Mouse (Mus musculus) lung, postnatal 0 days (tissue): ENCODE measurements around the gene Akap2. TPM values are rescaled to one million over a fixed set of nuclear protein-coding genes. Genes with fewer than 3 reads are reported as not detected.
A peak's percentile ranks its signal among the peaks of the same experiment; 100 is the strongest.

Experiments
- ATAC-seq: fragments of 200-750 bp; cut with Nextera tagmentation; 2 replicates; pipeline ENCODE4 v1.8.0; 2017; ENCODE audit warnings: moderate library complexity
- DNase-seq: peaks from one replicate; pipeline ENCODE4 v3.0.0-alpha.2; 2016; ENCODE audit warnings: low spot score
- H3K27ac ChIP-seq: fragments of 300-500 bp; sonication (generic); 2 replicates; pipeline ENCODE4 v1.5.1; 2014; ENCODE audit warnings: antibody characterized with exemption, mild to moderate bottlenecking, low read length, mixed read lengths
- H3K27me3 ChIP-seq: fragments of 300-500 bp; sonication (generic); replicated peaks from 2 replicates; pipeline ENCODE4 v1.6.1; 2014; ENCODE audit warnings: low read length, mixed read lengths; ENCODE audit not compliant: insufficient read depth
- H3K36me3 ChIP-seq: fragments of 300-500 bp; sonication (generic); 2 replicates; pipeline ENCODE4 v1.6.1; 2014; ENCODE audit warnings: low read length, mixed read lengths; ENCODE audit not compliant: insufficient read depth
- H3K4me1 ChIP-seq: fragments of 300-500 bp; sonication (generic); 2 replicates; pipeline ENCODE4 v1.6.1; 2014; ENCODE audit warnings: antibody characterized with exemption, low read depth, low read length, mixed read lengths; ENCODE audit not compliant: insufficient read depth
- H3K4me2 ChIP-seq: fragments of 300-500 bp; sonication (generic); replicated peaks from 2 replicates; pipeline ENCODE4 v1.6.1; 2014; ENCODE audit warnings: low read depth, mild to moderate bottlenecking, low read length, moderate library complexity, mixed read lengths
- H3K4me3 ChIP-seq: fragments of 300-500 bp; sonication (generic); 2 replicates; pipeline ENCODE4 v1.5.1; 2014; ENCODE audit warnings: low read depth, low read length
- H3K9ac ChIP-seq: fragments of 300-500 bp; sonication (generic); replicated peaks from 2 replicates; pipeline ENCODE4 v1.6.1; 2014; ENCODE audit warnings: low read depth, mild to moderate bottlenecking
- H3K9me3 ChIP-seq: fragments of 300-500 bp; sonication (generic); 2 replicates; pipeline ENCODE4 v1.6.1; 2016; ENCODE audit warnings: low read length, mixed read lengths
- CTCF ChIP-seq: IDR thresholded peaks from 2 replicates; pipeline ENCODE4 v1.5.1; 2016; ENCODE audit warnings: antibody characterized with exemption, mild to moderate bottlenecking
- EP300 ChIP-seq: IDR thresholded peaks from 2 replicates; pipeline ENCODE4 v1.6.1; 2016; ENCODE audit warnings: antibody characterized with exemption, mild to moderate bottlenecking, control low read depth
- WGBS: fragments of 180-500 bp; shearing (Covaris S2); extraction: QIAGEN DNeasy Blood & Tissue Kit; methylation state at CpG from one replicate; pipeline ENCODE4 v1.1.7; 2014; 5-methylcytosine and 5-hydroxymethylcytosine counted together
- polyA plus RNA-seq: library from polyadenylated mRNA; unstranded; fragments of >200 nt; fragmentation: Nextera tagmentation; extraction: Ambion mirVana; gene quantifications from 2 replicates; pipeline ENCODE4 v1.2.1, GENCODE M21; 2015

Gene Akap2
- polyA plus RNA-seq, 1 experiment from 2014 or later = 112 TPM

- WGBS = 11% methylated on average over 6 of the region's 6 CpGs
- no peaks in the 10 kb centered on the region for H3K27me3 ChIP-seq
- TF ChIP-seq EP300 = no peak
- TF ChIP-seq CTCF = peak; percentile 93
- no peaks in the 10 kb centered on the region for H3K9me3 ChIP-seq
- H3K4me1 ChIP-seq = no peaks in the 10 kb centered on the region
- H3K4me3 ChIP-seq = no peak overlapping the region
- H3K4me2 ChIP-seq = no peak overlapping the region
- H3K9ac ChIP-seq = no peak overlapping the region
- ATAC-seq (peak; percentile 59), DNase-seq (peak; percentile 79)
- H3K36me3 ChIP-seq = 0 out of 2 replicates have a peak, but pooled peaks cover 3% of the 10 kb centered on the region
- H3K27ac ChIP-seq = no peak overlapping the region
Observed at GRCm38 (mm10) chr4:57879804-57880357, 162.4 kb downstream of the Akap2 start.

DNA sequence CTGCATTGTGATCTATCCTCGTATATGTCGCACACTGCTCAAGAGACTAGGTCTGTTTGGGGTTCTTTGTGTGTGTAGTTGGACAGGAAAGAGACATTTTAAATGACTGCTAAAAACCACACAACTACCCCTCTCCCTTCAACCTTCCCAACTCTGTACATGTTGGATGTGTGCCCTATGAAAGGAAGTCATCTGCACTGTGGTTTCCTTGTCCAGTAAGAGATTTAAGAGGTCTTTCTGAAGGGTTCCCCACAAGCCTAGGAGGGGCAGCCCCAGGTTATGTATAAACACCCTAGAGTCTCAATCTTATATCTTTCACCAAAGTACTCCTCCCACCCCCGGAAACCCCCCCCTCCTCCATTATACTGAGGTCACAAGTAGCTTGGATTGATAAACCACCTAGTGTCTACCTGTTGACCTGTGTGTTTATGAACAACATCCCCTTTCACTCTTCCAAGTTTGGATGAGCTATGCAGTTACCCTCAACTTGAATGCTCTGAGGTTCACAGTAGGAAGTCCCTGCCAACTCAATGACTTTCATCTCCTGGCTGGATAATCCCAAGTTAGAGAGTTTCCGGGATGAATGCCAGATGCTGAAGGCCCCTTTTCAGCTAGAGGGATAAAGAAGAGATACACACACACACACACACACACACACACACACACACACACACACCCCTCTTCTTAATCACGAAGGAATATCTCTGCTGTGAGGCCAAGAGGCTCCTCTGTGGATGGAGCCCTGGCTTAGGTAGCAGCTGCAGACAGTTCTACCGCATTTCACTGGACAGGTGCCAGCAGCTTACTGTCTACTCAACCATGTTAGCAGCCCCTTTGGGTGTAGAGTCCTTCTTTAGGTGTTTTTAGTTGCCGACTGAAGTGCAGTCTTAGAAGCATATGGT, 166.3 kb downstream of the Akap2 start:
- Histone ChIP-seq H3K27ac (no peak overlapping the region), H3K4me3 (no peak overlapping the region), H3K9ac (no peak overlapping the region), H3K36me3 (0 out of 2 replicates have a peak, but pooled peaks cover 3% of the 10 kb centered on the region), H3K9me3 (no peaks in the 10 kb centered on the region), H3K27me3 (no peaks in the 10 kb centered on the region), H3K4me1 (peaks cover 5% of the 10 kb centered on the region; the same call in 1 of the 2 replicates), H3K4me2 (no peak overlapping the region)
- ATAC-seq (no peak), DNase-seq (no peak)
- TF ChIP-seq EP300 (no peak), CTCF (no peak)
- WGBS = 61% methylated on average over 7 of the region's 7 CpGs

DNA sequence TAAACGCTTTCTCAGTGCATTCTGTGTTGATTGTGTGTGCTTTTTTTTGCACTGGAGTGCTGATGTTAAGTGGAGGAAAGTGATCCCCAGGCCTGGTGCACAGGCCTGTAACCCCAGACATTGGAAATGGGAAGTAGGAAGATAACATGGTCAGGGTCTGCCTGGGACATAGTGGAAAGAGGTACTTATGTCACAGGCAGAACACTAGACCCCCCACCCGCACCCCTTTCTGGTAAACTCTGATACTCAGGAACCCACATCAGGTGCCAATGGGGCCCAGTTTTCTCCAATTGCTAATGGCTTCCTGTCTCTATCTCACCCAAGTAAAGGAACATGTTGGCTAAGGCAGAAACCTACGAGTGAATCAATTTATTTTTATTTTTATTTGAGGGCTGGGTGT, 167.1 kb downstream of the Akap2 start:
- WGBS = 65% methylated on average over 3 of the region's 3 CpGs

GRCm38 (mm10) chr4:57885186-57885585, 167.7 kb downstream of the Akap2 start:
- no peak for ATAC-seq
- no peak for DNase-seq
- no peak overlapping the region for H3K4me2 ChIP-seq
- WGBS = 55% methylated on average over 2 of the region's 2 CpGs
- no peak for TF ChIP-seq CTCF
- TF ChIP-seq EP300 = no peak
- no peaks in the 10 kb centered on the region for H3K27me3 ChIP-seq
- no peaks in the 10 kb centered on the region for H3K9me3 ChIP-seq
- no peak overlapping the region for H3K9ac ChIP-seq
- H3K4me3 ChIP-seq = no peak overlapping the region
- peaks cover 5% of the 10 kb centered on the region; the same call in 1 of the 2 replicates for H3K4me1 ChIP-seq
- H3K36me3 ChIP-seq = 0 out of 2 replicates have a peak, but pooled peaks cover 3% of the 10 kb centered on the region
- H3K27ac ChIP-seq = no peak overlapping the region

More for the DNA sequence above, 167.1 kb downstream of the Akap2 start:
- H3K4me3 ChIP-seq = no peak overlapping the region
- peaks cover 5% of the 10 kb centered on the region; the same call in 1 of the 2 replicates for H3K4me1 ChIP-seq
- no peak for ATAC-seq
- no peaks in the 10 kb centered on the region for H3K27me3 ChIP-seq
- H3K27ac ChIP-seq = no peak overlapping the region
- H3K9ac ChIP-seq = no peak overlapping the region
- 0 out of 2 replicates have a peak, but pooled peaks cover 3% of the 10 kb centered on the region for H3K36me3 ChIP-seq
- H3K4me2 ChIP-seq = no peak overlapping the region
- DNase-seq = no peak
- no peaks in the 10 kb centered on the region for H3K9me3 ChIP-seq
- TF ChIP-seq EP300 (no peak), CTCF (no peak)

DNA sequence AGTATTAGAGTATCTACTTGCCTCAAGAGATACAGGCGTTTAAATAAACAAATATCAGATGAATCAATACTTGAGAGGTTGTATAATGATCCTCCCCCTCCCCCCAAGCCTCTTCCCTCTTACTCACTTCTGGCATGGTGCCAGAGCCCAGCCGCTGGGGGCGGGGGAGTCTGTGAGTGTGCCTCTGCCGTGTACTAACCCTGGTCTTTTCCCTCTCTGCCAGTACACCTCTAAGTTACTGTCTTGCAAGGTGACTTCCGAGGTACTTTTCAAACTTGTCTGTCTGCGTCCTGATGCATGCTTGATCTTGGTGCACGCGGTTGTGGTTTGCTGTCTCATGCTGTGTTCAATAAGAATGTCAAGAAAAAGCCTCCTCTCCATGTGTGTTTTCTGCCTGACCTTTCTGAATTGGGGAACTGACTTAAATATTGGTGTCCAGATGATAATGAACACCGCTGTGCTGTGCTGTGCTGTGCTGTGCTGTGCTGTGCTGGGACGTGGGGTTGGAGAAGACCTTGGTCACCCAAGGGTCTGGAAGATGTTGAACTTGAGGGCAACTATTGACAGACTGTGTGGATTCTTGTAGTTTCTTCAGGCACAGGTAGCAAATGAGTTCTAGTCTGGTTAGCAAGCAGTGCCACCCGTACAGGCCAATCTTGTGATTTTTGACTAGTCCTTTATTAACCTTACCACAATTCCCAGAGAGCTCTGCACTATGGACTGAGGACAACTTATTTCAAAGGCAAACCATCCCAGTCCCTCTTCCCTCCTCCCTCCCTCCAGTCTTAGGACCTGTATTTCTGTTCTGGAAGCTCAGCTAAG, 168.8 kb downstream of the Akap2 start:
- no peaks in the 10 kb centered on the region for H3K36me3 ChIP-seq
- H3K4me1 ChIP-seq = peaks cover 5% of the 10 kb centered on the region; the same call in 1 of the 2 replicates
- WGBS = 36% methylated on average over 11 of the region's 11 CpGs
- TF ChIP-seq CTCF (no peak), EP300 (no peak)
- H3K27ac ChIP-seq = no peak overlapping the region
- no peak overlapping the region for H3K4me2 ChIP-seq
- no peaks in the 10 kb centered on the region for H3K9me3 ChIP-seq
- DNase-seq = no peak
- no peak overlapping the region for H3K4me3 ChIP-seq
- H3K9ac ChIP-seq = no peak overlapping the region
- ATAC-seq = no peak
- H3K27me3 ChIP-seq = no peaks in the 10 kb centered on the region

GRCm38 (mm10) chr4:57886888-57887230, 169.4 kb downstream of the Akap2 start:
- Histone ChIP-seq H3K4me2 (no peak overlapping the region), H3K27me3 (no peaks in the 10 kb centered on the region), H3K36me3 (no peaks in the 10 kb centered on the region), H3K9me3 (no peaks in the 10 kb centered on the region), H3K9ac (no peak overlapping the region), H3K27ac (no peak overlapping the region), H3K4me1 (peaks cover 5% of the 10 kb centered on the region; the same call in 1 of the 2 replicates), H3K4me3 (no peak overlapping the region)
- WGBS = 71% methylated on average over 3 of the region's 3 CpGs
- DNase-seq = no peak
- TF ChIP-seq CTCF (no peak), EP300 (no peak)
- ATAC-seq = no peak
